Mouse (Mus musculus): ENCODE measurements at regions not wholly inside any gene's neighbourhood (a gene's known extent, or its start where the extent isn't known, plus 50 kb on each side); places are given as distances from the start of the nearest gene placed in this dataset.

DNA sequence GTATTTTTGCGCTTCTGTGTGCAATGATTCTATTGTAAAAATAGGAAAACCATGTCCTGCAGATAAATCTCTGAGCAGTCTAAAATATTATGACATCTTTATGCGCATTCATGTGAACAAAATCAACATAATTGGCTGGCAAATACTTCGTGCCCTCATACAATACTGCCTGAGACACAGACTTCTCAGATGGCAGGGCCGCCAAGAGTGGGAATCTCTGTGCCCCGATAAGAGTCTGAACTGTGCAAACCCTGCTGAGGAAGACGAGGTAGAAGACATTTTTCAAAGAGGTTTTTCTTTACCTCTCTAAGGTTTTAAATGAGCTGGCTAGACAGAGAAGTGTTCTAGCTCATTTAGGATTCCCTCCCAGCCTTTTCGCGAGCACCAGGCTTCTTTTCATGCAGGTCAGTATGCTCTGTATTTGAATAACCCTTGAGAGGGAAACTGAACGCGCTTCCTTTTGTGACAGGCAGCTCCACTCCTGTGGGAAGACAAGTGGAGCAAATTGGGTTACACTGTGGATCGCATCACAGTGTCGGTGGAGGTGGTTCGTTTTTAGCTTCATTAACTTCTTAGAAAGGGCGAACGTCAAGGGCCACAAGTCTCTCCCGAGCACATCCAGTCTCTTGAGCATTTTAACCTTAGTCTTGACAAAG lies 1973.6 kb upstream of the 5930422O12Rik start:
- peak; percentile 18 for DNase-seq (ENCODE audit: low spot score)

DNA sequence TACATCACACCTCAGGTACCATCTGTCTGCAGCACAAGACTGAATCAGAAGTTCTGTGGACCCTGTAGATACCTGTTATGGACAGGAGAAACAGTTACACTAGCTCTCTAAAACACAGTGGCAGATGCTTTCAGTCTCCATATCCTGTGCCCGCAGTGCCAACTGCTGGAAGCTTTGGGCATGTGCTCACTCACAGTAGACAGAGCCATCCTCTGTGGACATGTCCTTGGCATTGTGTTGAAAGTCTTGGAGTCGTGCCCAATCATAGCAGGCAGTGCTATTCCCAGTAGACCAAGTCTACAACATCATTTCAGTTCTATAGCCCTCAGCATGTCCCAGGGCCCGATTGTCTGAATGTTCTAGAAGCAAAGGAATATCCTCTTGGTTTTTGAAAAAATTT lies 1968.2 kb upstream of the 5930422O12Rik start:
- ATAC-seq (peak; percentile 48; the same call in 1 of the 2 replicates), DNase-seq (ENCODE audit: low spot score) (peak; percentile 40)
- WGBS, result 85% methylated on average over 3 of the region's 3 CpGs
- Histone ChIP-seq H3K36me3 (ENCODE audit: control insufficient read depth, insufficient read depth, low read length) (no peaks in the 10 kb centered on the region), H3K4me2 (ENCODE audit: low read length) (no peak overlapping the region), H3K4me1 (ENCODE audit: control insufficient read depth, insufficient read depth, low read length) (no peaks in the 10 kb centered on the region), H3K27me3 (replicated peaks; ENCODE audit: control insufficient read depth, insufficient read depth, low read length) (no peaks in the 10 kb centered on the region), H3K9me3 (replicated peaks; ENCODE audit: control insufficient read depth, low read length) (no peaks in the 10 kb centered on the region), H3K27ac (ENCODE audit: low read depth, low read length) (no peak overlapping the region), H3K9ac (ENCODE audit: low read length) (no peak overlapping the region), H3K4me3 (ENCODE audit: low read depth, low read length) (no peak overlapping the region)

More for the DNA sequence above, 1973.6 kb upstream of the 5930422O12Rik start:
- no peaks in the 10 kb centered on the region for H3K36me3 ChIP-seq (ENCODE audit: control insufficient read depth, insufficient read depth, low read length)
- H3K4me1 ChIP-seq (ENCODE audit: control insufficient read depth, insufficient read depth, low read length), result no peaks in the 10 kb centered on the region
- no peak overlapping the region for H3K4me2 ChIP-seq (ENCODE audit: low read length)
- no peak overlapping the region for H3K27ac ChIP-seq (ENCODE audit: low read depth, low read length)
- no peaks in the 10 kb centered on the region for H3K9me3 ChIP-seq (replicated peaks; ENCODE audit: control insufficient read depth, low read length)
- no peaks in the 10 kb centered on the region for H3K27me3 ChIP-seq (replicated peaks; ENCODE audit: control insufficient read depth, insufficient read depth, low read length)
- no peak for ATAC-seq
- no peak overlapping the region for H3K9ac ChIP-seq (ENCODE audit: low read length)
- H3K4me3 ChIP-seq (ENCODE audit: low read depth, low read length), result no peak overlapping the region
- WGBS, result 32% methylated on average over 16 of the region's 16 CpGs
